Mouse (Mus musculus) E14TG2a.4 (cell line): Measurements from ENCODE around the gene Crkl.

Experiments used
- CTCF ChIP-seq: conservative IDR thresholded peaks from 2 replicates; pipeline ENCODE4 v1.5.1; 2014; ENCODE audit warnings: low read length
- NANOG ChIP-seq: IDR thresholded peaks from 2 replicates; pipeline ENCODE4 v1.6.1; 2014; ENCODE audit warnings: borderline replicate concordance, low read length, mixed read lengths
- POU5F1 ChIP-seq: IDR thresholded peaks from 2 replicates; pipeline ENCODE4 v1.6.1; 2014; ENCODE audit warnings: low read length, borderline replicate concordance

DNA sequence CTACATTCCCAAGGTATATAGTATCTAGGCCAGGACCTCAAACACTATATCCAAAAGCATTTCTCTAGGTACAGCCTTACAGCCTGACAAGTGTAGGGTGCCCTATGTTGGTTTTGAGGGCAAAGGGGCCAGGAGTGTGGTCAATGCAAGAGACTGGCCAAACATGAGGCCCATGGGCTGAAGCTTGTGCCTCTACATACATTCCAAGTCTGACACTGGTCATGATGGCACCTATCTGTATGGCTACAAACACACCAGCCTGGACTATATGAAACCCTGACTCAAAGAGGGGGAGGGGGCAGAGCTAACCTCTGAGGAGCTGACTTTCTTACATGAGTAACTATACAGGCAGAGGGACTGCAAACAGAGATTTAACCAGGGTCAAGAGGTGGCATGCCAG lies 75.8 kb downstream of the Crkl start:
- TF ChIP-seq CTCF = no peak
- TF ChIP-seq NANOG = no peak
- no peak for TF ChIP-seq POU5F1
